Mouse (Mus musculus) layer of hippocampus, postnatal 10 days (tissue): ENCODE measurements at regions not wholly inside any gene's neighbourhood (a gene's known extent, or its start where the extent isn't known, plus 50 kb on each side); places are given as distances from the start of the nearest gene placed in this dataset.
"Not testable (repeated sequence)": the region's sequence is repeated elsewhere in the genome, so short reads cannot be mapped to it uniquely, and the experiment has no call there.

Experiments used
- DNase-seq, 2 experiments: peaks; one replicate each; pipeline ENCODE4 v3.0.0; 2021; ENCODE audit warnings: low spot score in 2 of 2

- DNase-seq, result peak; percentile 85 to 86
Observed at GRCm38 (mm10) chr14:87215099-87215498, 74.1 kb upstream of the Diaph3 start.

- DNase-seq, result no peak
Observed at GRCm38 (mm10) chr14:87217042-87217441, 76.0 kb upstream of the Diaph3 start.

- DNase-seq, result no peak
Observed at GRCm38 (mm10) chr14:87219975-87220374, 78.9 kb upstream of the Diaph3 start.

GRCm38 (mm10) chr14:87224870-87225269, 83.8 kb upstream of the Diaph3 start:
- no peak for DNase-seq

GRCm38 (mm10) chr14:87249258-87249657, 108.2 kb upstream of the Diaph3 start:
- DNase-seq, result no peak

- DNase-seq, result no peak
Observed at GRCm38 (mm10) chr14:87255484-87256208, 114.6 kb upstream of the Diaph3 start.

GRCm38 (mm10) chr14:87261726-87262125, 120.7 kb upstream of the Diaph3 start:
- no peak for DNase-seq

GRCm38 (mm10) chr14:87264826-87265225, 123.8 kb upstream of the Diaph3 start:
- DNase-seq, result no peak

- no peak for DNase-seq
Observed at GRCm38 (mm10) chr14:87266309-87266708, 125.3 kb upstream of the Diaph3 start.

GRCm38 (mm10) chr14:87289266-87289665, 127.2 kb upstream of the Tdrd3 start:
- not testable (repeated sequence) for DNase-seq

- no peak for DNase-seq
Observed at GRCm38 (mm10) chr14:87289708-87290243, 126.7 kb upstream of the Tdrd3 start.

GRCm38 (mm10) chr14:87295206-87295605, 121.2 kb upstream of the Tdrd3 start:
- DNase-seq, result no peak

GRCm38 (mm10) chr14:87297160-87297559, 119.3 kb upstream of the Tdrd3 start:
- DNase-seq, result no peak

GRCm38 (mm10) chr14:87300838-87301237, 115.6 kb upstream of the Tdrd3 start:
- no peak for DNase-seq

GRCm38 (mm10) chr14:87301564-87301963, 114.9 kb upstream of the Tdrd3 start:
- no peak for DNase-seq

- no peak for DNase-seq
Observed at GRCm38 (mm10) chr14:87305481-87305880, 111.0 kb upstream of the Tdrd3 start.

GRCm38 (mm10) chr14:87306011-87306410, 110.4 kb upstream of the Tdrd3 start:
- no peak for DNase-seq

GRCm38 (mm10) chr14:87308016-87308415, 108.4 kb upstream of the Tdrd3 start:
- no peak for DNase-seq

- DNase-seq, result no peak
Observed at GRCm38 (mm10) chr14:87312318-87312717, 104.1 kb upstream of the Tdrd3 start.

GRCm38 (mm10) chr14:87314999-87315732, 101.3 kb upstream of the Tdrd3 start:
- peak; percentile 73 to 80 for DNase-seq

GRCm38 (mm10) chr14:87327841-87328240, 88.6 kb upstream of the Tdrd3 start:
- no peak for DNase-seq

- DNase-seq, result no peak
Observed at GRCm38 (mm10) chr14:87337950-87338526, 78.4 kb upstream of the Tdrd3 start.
